Mouse (Mus musculus): ENCODE measurements around the gene Platr25.
"Not testable (repeated sequence)": the region's sequence is repeated elsewhere in the genome, so short reads cannot be mapped to it uniquely, and the experiment has no call there.

DNA sequence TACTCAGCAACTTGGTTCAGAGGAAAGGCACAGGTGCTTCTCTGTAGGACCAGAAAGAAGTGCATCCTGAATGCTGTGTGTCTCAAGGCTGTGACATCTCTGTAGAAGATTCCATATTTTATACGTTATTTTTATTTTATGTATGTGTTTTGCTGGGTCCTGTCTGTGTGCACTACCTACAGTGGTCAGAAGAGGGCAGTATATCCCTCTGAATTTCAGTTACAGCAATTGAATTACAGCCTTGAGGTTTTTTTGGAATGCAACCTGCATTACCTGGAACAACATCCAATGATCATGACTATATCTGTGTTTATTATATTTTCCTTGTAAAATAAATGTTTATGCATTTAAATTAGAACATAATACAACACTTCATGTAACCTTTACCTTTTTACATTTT, 133.4 kb downstream of the Platr25 start:
- not testable (repeated sequence) for TF ChIP-seq CTCF (IDR thresholded peaks at IDR 0.05; ENCODE audit: borderline replicate concordance, insufficient read depth, low read depth, low read length); POLR2A (IDR thresholded peaks at IDR 0.05; ENCODE audit: borderline replicate concordance, insufficient read depth, low read length)
